Mouse (Mus musculus): ENCODE measurements around the gene Dbndd2.

Dbndd2 gene

DNA sequence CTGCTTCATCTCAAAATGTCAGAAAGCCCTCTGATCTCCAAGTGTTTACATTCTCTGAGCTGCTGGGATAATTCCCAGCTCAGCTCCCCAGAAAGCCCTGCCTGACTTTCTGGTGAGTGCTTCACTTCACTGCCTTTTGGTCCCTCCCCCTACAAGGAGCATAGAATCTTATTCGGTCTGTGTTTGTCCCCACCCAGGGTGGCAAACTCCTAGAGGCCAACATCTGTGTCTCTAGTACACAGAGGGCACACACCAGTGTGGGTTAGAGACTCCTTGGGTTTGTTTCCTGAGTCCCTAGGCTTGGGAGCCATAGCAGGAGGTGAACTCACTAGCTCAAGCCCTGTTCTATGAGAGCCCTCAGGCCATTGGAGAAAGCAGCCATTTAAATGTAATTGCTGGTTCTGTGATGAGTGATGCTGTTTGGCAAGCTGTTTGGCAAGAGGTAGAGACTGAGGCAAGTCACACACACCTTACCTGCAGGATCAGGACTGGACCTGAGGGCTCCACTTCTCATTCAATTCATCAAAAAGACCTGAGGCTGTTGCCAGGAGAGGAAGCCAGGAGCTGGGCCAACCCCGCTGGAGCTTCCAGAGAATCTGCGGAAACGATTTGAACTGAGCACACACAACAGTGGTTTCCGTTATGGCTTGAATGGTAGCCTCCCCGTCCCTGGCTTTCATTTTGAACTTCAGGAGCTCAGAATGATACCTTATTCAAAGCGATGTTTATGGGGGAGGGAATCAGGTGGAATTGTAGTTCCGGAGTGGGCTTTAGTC, 54.9 kb downstream of the Dbndd2 start:
- DNase-seq (ENCODE audit: low spot score), result no peak

DNA sequence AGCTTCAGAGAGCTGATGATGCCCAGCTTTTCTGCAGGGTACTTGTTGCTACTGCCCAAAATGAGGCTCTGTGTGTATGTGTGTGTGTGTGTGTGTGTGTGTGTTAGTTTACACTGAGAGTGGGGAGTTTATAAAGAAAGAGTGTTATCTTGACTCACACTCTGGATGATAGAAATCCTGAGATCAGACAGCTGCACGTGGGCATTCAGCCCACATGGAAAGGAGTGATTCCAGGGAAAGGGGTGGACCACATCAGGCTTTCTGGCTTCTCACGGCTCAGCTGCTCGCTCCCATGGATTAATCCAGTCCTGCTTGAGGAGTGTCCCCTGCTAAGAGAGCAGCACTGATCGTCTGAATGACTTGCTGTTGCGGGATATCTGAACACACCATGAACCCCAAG, 56.2 kb downstream of the Dbndd2 start:
- no peak for DNase-seq (ENCODE audit: low spot score)

DNA sequence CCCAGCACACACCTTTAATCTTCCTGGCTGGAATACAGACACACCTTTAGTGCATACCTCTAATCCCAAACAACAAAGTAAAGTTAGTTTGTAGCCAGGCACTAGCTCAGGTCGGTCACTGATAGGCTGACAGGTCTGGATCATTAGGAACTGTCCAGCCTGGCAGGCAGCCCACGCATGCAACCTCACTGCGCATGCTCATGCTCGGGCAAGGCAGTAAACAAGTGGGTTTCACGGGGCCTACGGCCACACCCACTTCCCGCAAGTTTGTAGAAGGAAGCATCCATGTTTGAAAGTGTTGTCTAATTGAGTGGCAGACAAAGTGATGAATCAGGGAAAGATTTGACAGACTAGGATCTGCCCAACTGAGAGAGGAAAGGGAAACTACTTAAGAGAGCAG, 56.7 kb downstream of the Dbndd2 start:
- DNase-seq (ENCODE audit: low spot score), result no peak
